Mouse (Mus musculus): ENCODE results near the gene Ets1. TPM values are rescaled to one million over a fixed set of nuclear protein-coding genes. Genes with fewer than 3 reads are reported as not detected.
A peak's percentile ranks its signal among the peaks of the same experiment; 100 is the strongest.

Gene Ets1
- total and polyA plus RNA-seq, 2 experiments from 2014 or later = 34.3 to 72.7 TPM

DNA sequence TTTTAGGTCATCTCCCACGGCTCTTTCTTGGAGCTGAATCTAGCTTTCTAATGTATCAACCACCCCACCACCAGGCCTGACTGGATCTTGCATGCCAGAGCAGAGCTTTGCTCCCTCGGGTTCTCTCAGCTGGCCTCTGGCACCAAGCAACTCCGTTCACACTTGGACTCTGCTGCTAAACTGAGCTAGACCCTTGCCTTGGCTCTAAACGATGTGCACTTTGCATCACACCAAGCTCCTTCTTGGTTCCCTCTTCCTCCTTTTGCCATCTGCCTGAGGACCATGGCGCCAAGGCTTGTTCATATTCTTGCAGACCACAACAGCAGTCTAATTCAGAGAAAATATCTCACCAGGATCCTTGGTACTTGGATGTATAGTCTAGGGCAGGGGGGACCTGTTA lies 23.6 kb upstream of the Ets1 start:
- H3K9me3 ChIP-seq (replicated peaks; ENCODE audit: control insufficient read depth, low read length) = no peaks in the 10 kb centered on the region
- no peaks in the 10 kb centered on the region for H3K27me3 ChIP-seq (ENCODE audit: control insufficient read depth, insufficient read depth, low read length)
- H3K4me1 ChIP-seq (ENCODE audit: control insufficient read depth, insufficient read depth) = peaks cover 2% of the 10 kb centered on the region; the same call in 1 of the 2 replicates
- H3K36me3 ChIP-seq (replicated peaks; ENCODE audit: control insufficient read depth, insufficient read depth, low read length) = no peaks in the 10 kb centered on the region
- no peak for DNase-seq (ENCODE audit: low spot score)
- H3K9ac ChIP-seq (replicated peaks; ENCODE audit: low read depth, low read length) = no peak overlapping the region
- peak overlapping the region; percentile 59; the same call in 1 of the 2 replicates for H3K27ac ChIP-seq (ENCODE audit: low read depth)
- TF ChIP-seq EP300 (IDR thresholded peaks at IDR 0.05; ENCODE audit: low read depth) = no peak
- no peak for TF ChIP-seq CTCF (IDR thresholded peaks at IDR 0.05; ENCODE audit: low read depth)
- ATAC-seq (ENCODE audit: insufficient read depth, low read depth) = no peak
- H3K4me2 ChIP-seq (ENCODE audit: low read depth, low read length) = no peak overlapping the region
- WGBS = 77% methylated on average over 5 of the region's 5 CpGs
- no peak overlapping the region for H3K4me3 ChIP-seq (ENCODE audit: low read depth, low read length)

DNA sequence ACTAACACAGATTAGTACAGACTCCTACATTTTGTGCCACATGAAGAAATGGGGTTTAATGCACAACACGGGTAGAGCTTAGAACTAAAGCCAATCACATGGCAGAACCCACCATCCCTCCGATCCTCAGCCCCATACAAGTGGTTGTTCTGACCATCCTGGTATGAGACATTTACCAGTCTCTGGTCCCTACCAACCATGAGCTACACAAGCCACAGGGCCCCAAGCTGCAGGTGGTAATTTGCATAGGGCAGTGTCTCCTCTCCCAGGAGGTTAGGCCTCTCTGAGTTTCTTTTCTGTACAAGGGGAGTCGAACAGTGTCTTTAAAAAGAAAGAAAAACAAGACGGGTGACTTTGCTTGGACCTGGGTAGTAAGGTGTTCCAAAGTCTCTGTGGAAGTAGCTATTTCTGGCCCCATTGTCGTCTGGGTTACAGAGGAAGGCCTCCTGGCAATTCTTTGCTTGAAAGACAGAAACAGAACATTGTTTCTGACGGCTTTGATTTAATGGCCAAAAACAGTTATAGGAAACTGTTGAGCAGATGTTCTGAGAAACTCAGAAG lies 23.1 kb upstream of the Ets1 start:
- 45% methylated on average over 6 of the region's 6 CpGs for WGBS
- H3K27ac ChIP-seq (ENCODE audit: low read depth) = peak overlapping the region; percentile 59
- no peaks in the 10 kb centered on the region for H3K27me3 ChIP-seq (ENCODE audit: control insufficient read depth, insufficient read depth, low read length)
- no peak overlapping the region for H3K4me2 ChIP-seq (ENCODE audit: low read depth, low read length)
- ATAC-seq (ENCODE audit: insufficient read depth, low read depth) = no peak
- TF ChIP-seq EP300 (IDR thresholded peaks at IDR 0.05; ENCODE audit: low read depth) = no peak
- no peak for TF ChIP-seq CTCF (IDR thresholded peaks at IDR 0.05; ENCODE audit: low read depth)
- no peak overlapping the region for H3K9ac ChIP-seq (replicated peaks; ENCODE audit: low read depth, low read length)
- peaks cover 3% of the 10 kb centered on the region; the same call in 1 of the 2 replicates for H3K4me1 ChIP-seq (ENCODE audit: control insufficient read depth, insufficient read depth)
- no peak overlapping the region for H3K4me3 ChIP-seq (ENCODE audit: low read depth, low read length)
- no peak for DNase-seq (ENCODE audit: low spot score)
- no peaks in the 10 kb centered on the region for H3K9me3 ChIP-seq (replicated peaks; ENCODE audit: control insufficient read depth, low read length)
- H3K36me3 ChIP-seq (replicated peaks; ENCODE audit: control insufficient read depth, insufficient read depth, low read length) = no peaks in the 10 kb centered on the region

DNA sequence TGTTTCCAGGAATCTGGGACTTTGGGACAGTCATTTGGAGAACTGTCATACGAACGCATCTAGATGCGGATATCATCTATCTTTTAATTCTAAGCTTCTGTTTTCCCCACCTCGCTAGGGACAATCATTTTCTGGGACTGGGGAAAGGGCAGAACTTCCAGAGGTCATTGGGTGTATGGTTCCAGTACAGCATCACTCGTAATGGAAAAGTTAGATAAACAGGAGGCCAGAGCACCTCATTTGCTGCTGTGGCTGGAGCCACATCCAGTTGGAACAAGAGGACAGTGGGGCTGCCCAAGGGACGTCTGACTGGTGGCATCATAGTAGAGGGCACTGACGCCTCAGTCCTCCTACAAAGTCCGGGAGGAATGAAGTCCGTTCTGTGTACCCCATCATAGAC lies 21.8 kb upstream of the Ets1 start:
- ATAC-seq (ENCODE audit: insufficient read depth, low read depth) (no peak), DNase-seq (ENCODE audit: low spot score) (no peak)
- peaks cover 3% of the 10 kb centered on the region; the same call in 1 of the 2 replicates for H3K4me1 ChIP-seq (ENCODE audit: control insufficient read depth, insufficient read depth)
- TF ChIP-seq EP300 (IDR thresholded peaks at IDR 0.05; ENCODE audit: low read depth) (no peak), CTCF (IDR thresholded peaks at IDR 0.05; ENCODE audit: low read depth) (no peak)
- H3K9ac ChIP-seq (replicated peaks; ENCODE audit: low read depth, low read length) = no peak overlapping the region
- no peaks in the 10 kb centered on the region for H3K36me3 ChIP-seq (replicated peaks; ENCODE audit: control insufficient read depth, insufficient read depth, low read length)
- H3K4me2 ChIP-seq (ENCODE audit: low read depth, low read length) = no peak overlapping the region
- 80% methylated on average over 9 of the region's 9 CpGs for WGBS
- H3K9me3 ChIP-seq (replicated peaks; ENCODE audit: control insufficient read depth, low read length) = no peaks in the 10 kb centered on the region
- H3K27me3 ChIP-seq (ENCODE audit: control insufficient read depth, insufficient read depth, low read length) = no peaks in the 10 kb centered on the region
- peak overlapping the region; percentile 59; the same call in 1 of the 2 replicates for H3K27ac ChIP-seq (ENCODE audit: low read depth)
- no peak overlapping the region for H3K4me3 ChIP-seq (ENCODE audit: low read depth, low read length)

DNA sequence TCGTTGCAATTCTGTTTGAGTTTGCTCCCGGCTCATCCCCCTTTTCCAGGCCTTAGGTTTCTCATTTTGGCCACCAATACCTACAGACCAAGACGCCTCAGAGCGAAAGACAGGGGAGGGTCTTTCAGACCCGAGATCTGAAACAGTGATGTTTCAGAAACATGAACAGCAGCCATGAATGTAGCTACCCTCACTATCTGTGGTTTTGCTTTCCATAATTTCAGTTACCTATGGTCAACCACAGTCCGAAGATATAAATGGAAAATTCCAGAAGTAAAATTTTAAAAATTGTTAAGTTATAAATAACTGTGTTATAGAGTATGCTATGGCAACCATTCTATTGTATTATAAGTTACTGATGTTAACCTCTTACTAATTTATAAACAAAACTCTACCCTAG lies 20.6 kb upstream of the Ets1 start:
- TF ChIP-seq EP300 (IDR thresholded peaks at IDR 0.05; ENCODE audit: low read depth) (no peak), CTCF (IDR thresholded peaks at IDR 0.05; ENCODE audit: low read depth) (no peak)
- Histone ChIP-seq H3K27me3 (ENCODE audit: control insufficient read depth, insufficient read depth, low read length) (no peaks in the 10 kb centered on the region), H3K4me2 (ENCODE audit: low read depth, low read length) (no peak overlapping the region), H3K4me3 (ENCODE audit: low read depth, low read length) (no peak overlapping the region), H3K9ac (replicated peaks; ENCODE audit: low read depth, low read length) (no peak overlapping the region), H3K36me3 (replicated peaks; ENCODE audit: control insufficient read depth, insufficient read depth, low read length) (no peaks in the 10 kb centered on the region), H3K9me3 (replicated peaks; ENCODE audit: control insufficient read depth, low read length) (no peaks in the 10 kb centered on the region), H3K27ac (ENCODE audit: low read depth) (no peak overlapping the region), H3K4me1 (ENCODE audit: control insufficient read depth, insufficient read depth) (peaks cover 3% of the 10 kb centered on the region; the same call in 1 of the 2 replicates)
- ATAC-seq (ENCODE audit: insufficient read depth, low read depth) = no peak
- DNase-seq (ENCODE audit: low spot score) = no peak
- 77% methylated on average over 6 of the region's 6 CpGs for WGBS

DNA sequence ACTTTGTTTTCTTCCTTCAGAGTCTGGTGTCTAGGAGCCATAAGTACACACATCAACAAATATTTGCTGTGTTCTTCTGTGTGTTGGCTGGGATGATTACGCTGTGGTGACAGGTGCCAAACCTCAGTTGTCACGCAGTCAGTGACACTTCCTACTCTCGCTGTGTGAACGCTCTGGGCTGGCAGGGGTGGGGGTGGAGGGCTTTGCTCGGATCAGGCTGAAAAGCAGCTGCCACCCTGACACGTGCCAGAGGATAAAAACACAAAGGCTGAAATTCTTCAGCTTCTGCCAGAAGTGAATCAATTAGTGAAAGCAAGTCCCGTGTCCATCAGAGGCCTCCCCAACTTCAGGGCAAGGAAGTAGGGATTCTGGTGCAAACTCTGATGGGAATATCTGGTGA lies 20.0 kb upstream of the Ets1 start:
- no peaks in the 10 kb centered on the region for H3K36me3 ChIP-seq (replicated peaks; ENCODE audit: control insufficient read depth, insufficient read depth, low read length)
- ATAC-seq (ENCODE audit: insufficient read depth, low read depth) (no peak), DNase-seq (ENCODE audit: low spot score) (no peak)
- no peak overlapping the region for H3K9ac ChIP-seq (replicated peaks; ENCODE audit: low read depth, low read length)
- no peak overlapping the region; the same call in 1 of the 2 replicates for H3K4me2 ChIP-seq (ENCODE audit: low read depth, low read length)
- H3K27ac ChIP-seq (ENCODE audit: low read depth) = peak overlapping the region; percentile 32; the same call in 1 of the 2 replicates
- no peak for TF ChIP-seq EP300 (IDR thresholded peaks at IDR 0.05; ENCODE audit: low read depth)
- TF ChIP-seq CTCF (IDR thresholded peaks at IDR 0.05; ENCODE audit: low read depth) = no peak
- H3K27me3 ChIP-seq (ENCODE audit: control insufficient read depth, insufficient read depth, low read length) = no peaks in the 10 kb centered on the region
- H3K4me3 ChIP-seq (ENCODE audit: low read depth, low read length) = no peak overlapping the region
- H3K9me3 ChIP-seq (replicated peaks; ENCODE audit: control insufficient read depth, low read length) = no peaks in the 10 kb centered on the region
- WGBS = 20% methylated on average over 7 of the region's 7 CpGs
- peaks cover 3% of the 10 kb centered on the region; the same call in 1 of the 2 replicates for H3K4me1 ChIP-seq (ENCODE audit: control insufficient read depth, insufficient read depth)
